Mouse (Mus musculus) liver, adult 2 months (tissue): ENCODE measurements at regions not wholly inside any gene's neighbourhood (a gene's known extent, or its start where the extent isn't known, plus 50 kb on each side); places are given as distances from the start of the nearest gene placed in this dataset.

Experiments
- DNase-seq: peaks from one replicate; pipeline ENCODE4 v3.0.0-alpha.2; 2011; ENCODE audit warnings: low read depth, low spot score; ENCODE audit errors: extremely low read depth
- H3K27ac ChIP-seq: fragments of 200-500 bp; replicated peaks from 2 replicates; pipeline ENCODE4 v1.5.1; 2012; ENCODE audit warnings: low read depth, mild to moderate bottlenecking, control low read depth, inconsistent platforms, low read length; ENCODE audit not compliant: insufficient read depth
- H3K27me3 ChIP-seq: fragments of 200-500 bp; 2 replicates; pipeline ENCODE4 v1.6.1; 2012; ENCODE audit warnings: mild to moderate bottlenecking, moderate library complexity, low read length, inconsistent platforms; ENCODE audit not compliant: control insufficient read depth, insufficient read depth
- H3K36me3 ChIP-seq: fragments of 200-500 bp; 2 replicates; pipeline ENCODE4 v1.6.1; 2012; ENCODE audit warnings: low read length, inconsistent platforms; ENCODE audit not compliant: control insufficient read depth, insufficient read depth
- H3K4me1 ChIP-seq: fragments of 200-500 bp; 2 replicates; pipeline ENCODE4 v1.6.1; 2011; ENCODE audit warnings: low read length; ENCODE audit not compliant: control insufficient read depth, insufficient read depth
- H3K4me3 ChIP-seq: fragments of 200-500 bp; 2 replicates; pipeline ENCODE4 v1.5.1; 2011; ENCODE audit warnings: low read depth, mild to moderate bottlenecking, control low read depth, low read length, moderate library complexity; ENCODE audit not compliant: insufficient read depth
- H3K79me2 ChIP-seq: fragments of 200-500 bp; 2 replicates; pipeline ENCODE4 v1.6.1; 2012; ENCODE audit warnings: inconsistent platforms, mild to moderate bottlenecking, low read length, moderate library complexity; ENCODE audit not compliant: control insufficient read depth, insufficient read depth
- H3K9ac ChIP-seq: fragments of 200-500 bp; 2 replicates; pipeline ENCODE4 v1.6.1; 2012; ENCODE audit warnings: low read depth, mild to moderate bottlenecking, control low read depth, inconsistent platforms, low read length
- CTCF ChIP-seq: fragments of 200-500 bp; IDR thresholded peaks from 2 replicates; pipeline ENCODE4 v1.5.1; 2011; ENCODE audit warnings: low read depth, low read length, control low read depth
- POLR2A ChIP-seq: fragments of 200-500 bp; IDR thresholded peaks from 2 replicates; pipeline ENCODE4 v1.6.1; 2011; ENCODE audit warnings: low read length, control low read depth; ENCODE audit not compliant: insufficient read depth; ENCODE audit errors: extremely low read depth
- WGBS: fragments of 180-500 bp; shearing (Covaris S2); methylation state at CpG from one replicate; pipeline ENCODE4 v1.1.7; 2018; 5-methylcytosine and 5-hydroxymethylcytosine counted together

DNA sequence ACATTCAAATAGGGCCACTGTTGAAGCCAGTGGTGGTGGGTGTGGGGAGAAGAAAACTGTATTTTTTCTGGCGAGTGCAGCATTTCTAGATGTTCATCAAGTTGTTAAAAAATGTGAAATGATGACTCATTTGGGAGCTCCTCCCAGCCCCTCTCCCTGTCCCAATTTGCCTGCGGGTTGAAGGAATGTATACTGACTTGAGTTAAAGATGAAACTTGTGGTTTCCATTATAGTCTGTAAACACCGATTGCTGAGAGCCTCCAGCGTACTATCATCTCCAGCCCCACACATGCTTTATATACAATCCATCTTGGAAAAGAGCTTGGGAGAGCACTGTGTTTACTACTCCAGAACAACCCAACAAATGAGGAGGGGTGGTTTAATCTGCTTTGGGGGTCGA is 258.9 kb upstream of the Jag1 start:
- Histone ChIP-seq H3K9ac (no peak overlapping the region), H3K4me3 (no peak overlapping the region), H3K36me3 (no peaks in the 10 kb centered on the region), H3K4me1 (no peaks in the 10 kb centered on the region), H3K79me2 (no peaks in the 10 kb centered on the region), H3K27me3 (no peaks in the 10 kb centered on the region), H3K27ac (no peak overlapping the region)
- DNase-seq = no peak
- WGBS = 81% methylated on average over 5 of the region's 5 CpGs
- TF ChIP-seq POLR2A (no peak), CTCF (no peak)

DNA sequence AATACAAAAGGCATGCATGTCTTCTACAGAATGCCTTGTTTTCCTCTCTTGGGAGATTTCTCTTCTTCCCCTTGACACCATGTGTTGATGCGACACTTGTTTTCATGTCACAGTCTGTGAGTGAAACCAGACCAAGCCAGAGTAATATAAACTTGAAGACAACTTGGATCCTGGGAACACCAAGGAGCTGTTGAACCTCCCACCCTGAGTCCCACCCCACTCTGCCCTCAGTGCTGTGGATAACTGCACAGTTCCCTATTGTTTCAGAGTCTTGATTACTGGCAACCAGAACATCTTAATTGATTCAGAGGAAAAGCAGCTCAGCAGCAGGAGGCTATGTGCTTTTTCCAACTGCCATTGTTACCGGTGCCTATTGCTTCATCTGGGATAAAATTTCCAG is 254.6 kb upstream of the Jag1 start:
- DNase-seq = no peak
- no peak overlapping the region for H3K4me3 ChIP-seq
- no peaks in the 10 kb centered on the region for H3K27me3 ChIP-seq
- WGBS = 85% methylated on average over 2 of the region's 2 CpGs
- no peak overlapping the region for H3K27ac ChIP-seq
- no peaks in the 10 kb centered on the region for H3K36me3 ChIP-seq
- TF ChIP-seq POLR2A = no peak
- no peak for TF ChIP-seq CTCF
- H3K9ac ChIP-seq = no peak overlapping the region
- no peaks in the 10 kb centered on the region for H3K4me1 ChIP-seq
- H3K79me2 ChIP-seq = no peaks in the 10 kb centered on the region

DNA sequence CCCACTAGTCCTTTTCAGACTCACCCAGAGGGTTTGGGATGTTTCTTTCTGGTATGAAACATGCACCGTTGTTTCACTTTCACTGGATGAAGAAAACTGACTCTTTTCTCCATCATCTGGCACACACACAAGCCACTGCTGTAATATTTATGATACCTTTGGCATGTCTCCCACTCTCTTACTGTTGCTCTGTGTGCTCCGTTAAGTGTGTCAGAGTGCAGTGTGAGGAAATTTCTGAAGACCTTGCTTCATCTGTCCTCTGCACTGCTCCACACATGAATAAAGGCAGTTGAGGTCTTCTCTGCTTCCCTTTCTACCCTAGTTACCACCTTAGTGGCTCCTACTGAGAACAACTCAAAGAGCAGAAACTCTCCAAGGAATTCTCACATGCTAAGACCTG is 246.6 kb upstream of the Jag1 start:
- Histone ChIP-seq H3K27ac (no peak overlapping the region), H3K27me3 (no peaks in the 10 kb centered on the region), H3K4me1 (no peaks in the 10 kb centered on the region), H3K4me3 (no peak overlapping the region), H3K9ac (no peak overlapping the region), H3K79me2 (no peaks in the 10 kb centered on the region), H3K36me3 (no peaks in the 10 kb centered on the region)
- DNase-seq = peak; percentile 8
- TF ChIP-seq CTCF (no peak), POLR2A (no peak)
- WGBS = 75% methylated on average over 2 of the region's 2 CpGs

- Histone ChIP-seq H3K27ac (no peak overlapping the region), H3K27me3 (no peaks in the 10 kb centered on the region), H3K79me2 (no peaks in the 10 kb centered on the region), H3K4me1 (no peaks in the 10 kb centered on the region), H3K36me3 (no peaks in the 10 kb centered on the region), H3K4me3 (no peak overlapping the region), H3K9ac (no peak overlapping the region)
- 72% methylated on average over 13 of the region's 13 CpGs for WGBS
- TF ChIP-seq POLR2A (no peak), CTCF (no peak)
- no peak for DNase-seq
Observed at GRCm38 (mm10) chr2:137357181-137357738, 240.8 kb upstream of the Jag1 start.

- DNase-seq = no peak
- Histone ChIP-seq H3K36me3 (no peaks in the 10 kb centered on the region), H3K79me2 (no peaks in the 10 kb centered on the region), H3K27me3 (no peaks in the 10 kb centered on the region), H3K4me3 (no peak overlapping the region), H3K27ac (no peak overlapping the region), H3K9ac (no peak overlapping the region), H3K4me1 (no peaks in the 10 kb centered on the region)
- no peak for TF ChIP-seq CTCF
- TF ChIP-seq POLR2A = no peak
- WGBS = 73% methylated on average over 2 of the region's 2 CpGs
Observed at GRCm38 (mm10) chr2:137343736-137344135, 227.3 kb upstream of the Jag1 start.

- H3K4me3 ChIP-seq = no peak overlapping the region
- no peaks in the 10 kb centered on the region for H3K4me1 ChIP-seq
- H3K79me2 ChIP-seq = no peaks in the 10 kb centered on the region
- H3K27me3 ChIP-seq = no peaks in the 10 kb centered on the region
- no peak overlapping the region for H3K27ac ChIP-seq
- 91% methylated on average over 8 of the region's 8 CpGs for WGBS
- no peaks in the 10 kb centered on the region for H3K36me3 ChIP-seq
- no peak for DNase-seq
- no peak overlapping the region for H3K9ac ChIP-seq
- no peak for TF ChIP-seq POLR2A
- no peak for TF ChIP-seq CTCF
Observed at GRCm38 (mm10) chr2:137329995-137330394, 213.6 kb upstream of the Jag1 start.
